Mouse (Mus musculus) c-Kit-positive CD71-negative TER-119-negative erythroid progenitor cells, embryonic 14.5 days (primary cell): ENCODE results near the gene Ncoa6.

Experiments used
- DNase-seq: peaks from one replicate; pipeline ENCODE4 v3.0.0-alpha.2; 2013; ENCODE audit warnings: low read depth

Gene Ncoa6

DNA sequence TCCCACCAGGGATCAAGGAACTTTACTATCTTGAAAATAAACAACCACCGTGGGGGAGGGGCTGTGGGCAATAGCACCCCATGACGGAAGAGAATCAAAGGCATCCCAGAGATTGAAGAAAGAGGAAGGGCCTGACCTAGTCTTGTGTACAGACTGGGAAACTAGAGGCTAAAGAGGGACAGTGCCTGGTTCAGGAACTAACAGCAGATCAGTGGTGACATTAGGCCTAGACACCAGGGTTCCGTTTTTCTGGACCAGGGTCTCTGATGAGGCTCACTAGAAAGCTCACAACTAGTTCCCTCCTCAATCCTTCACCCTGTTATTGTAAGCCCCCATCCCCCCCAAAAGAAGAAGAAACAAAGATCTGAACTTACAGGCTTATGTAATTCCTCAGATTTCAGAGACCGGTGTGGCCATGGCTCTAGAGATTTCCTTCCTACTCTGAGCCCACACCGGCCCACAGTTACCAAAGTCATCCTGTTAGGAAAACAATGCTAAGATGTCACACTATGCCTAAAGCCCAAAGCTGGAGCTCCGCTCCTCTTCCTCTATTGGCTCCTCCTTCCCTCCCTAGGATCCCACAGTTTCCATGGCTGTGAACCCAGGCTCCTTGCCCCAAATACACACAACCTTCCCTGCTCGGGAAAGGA lies 105.9 kb downstream of the Ncoa6 start:
- DNase-seq: no peak

DNA sequence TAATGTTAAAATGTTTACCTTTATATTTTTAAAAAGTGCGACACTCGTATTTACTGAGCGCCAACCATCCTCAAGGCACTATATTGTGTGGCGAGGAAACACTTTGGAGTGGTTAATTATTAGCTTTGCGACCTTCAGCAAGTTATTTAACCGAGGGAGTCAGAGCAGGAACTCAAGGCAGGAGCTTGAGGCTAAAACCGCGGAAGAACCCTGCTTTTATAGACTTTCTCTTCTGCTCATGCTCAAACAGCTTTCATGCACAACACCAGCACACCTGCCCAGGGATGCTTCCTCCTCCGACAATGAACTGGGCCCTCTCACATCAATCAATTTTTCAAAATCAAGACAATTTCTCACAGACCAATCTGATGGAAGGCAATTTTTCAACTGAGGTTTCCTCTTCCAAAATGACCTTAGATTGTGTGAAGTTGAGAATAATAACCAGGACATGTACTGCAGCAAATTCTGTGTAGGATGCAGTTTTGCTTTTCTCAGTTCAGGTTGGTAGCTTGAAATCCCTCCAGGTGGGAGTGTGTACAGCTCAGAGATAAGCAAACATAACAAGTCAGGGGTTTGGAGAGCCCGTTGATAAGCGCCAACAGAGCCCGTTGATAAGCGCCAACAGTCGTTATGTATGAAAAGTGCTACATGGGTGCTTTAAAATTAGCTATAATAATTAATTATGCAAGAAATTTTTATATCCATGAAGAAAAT lies 115.9 kb downstream of the Ncoa6 start:
- no peak for DNase-seq

DNA sequence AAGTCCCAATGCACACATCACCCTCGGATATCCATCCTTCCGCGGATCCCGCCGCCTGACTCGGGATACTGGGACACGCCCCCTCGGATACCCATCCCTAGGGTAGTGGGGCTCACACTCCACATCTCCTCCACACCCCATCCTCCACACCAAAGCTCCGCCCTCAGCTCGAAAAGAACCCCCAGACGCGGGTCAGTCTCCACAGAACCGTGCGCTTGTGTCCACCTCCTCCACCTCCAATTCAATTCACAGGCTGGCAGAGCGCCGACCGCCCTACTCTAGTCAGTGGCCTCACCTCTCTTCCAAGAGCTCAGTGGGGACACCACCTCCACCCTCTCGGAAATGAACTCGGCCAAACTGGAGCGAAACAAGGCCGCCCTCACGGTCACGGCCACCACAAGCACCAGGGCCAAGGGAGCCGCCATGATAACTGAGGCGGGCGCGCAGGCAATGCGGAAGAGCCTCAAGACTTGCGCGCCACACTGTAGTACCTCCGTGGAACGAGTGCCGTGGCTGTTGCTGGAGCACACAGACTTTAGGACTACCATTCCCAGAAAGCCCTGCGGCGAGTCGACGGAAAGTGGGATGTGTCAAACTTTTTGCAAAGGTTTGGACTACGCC lies 116.6 kb downstream of the Ncoa6 start, which contains the start of gene Pigu:
Gene Pigu (minus strand): TSS at position 460 of the 621 bp plus-strand sequence.
- DNase-seq: peak; percentile 92

DNA sequence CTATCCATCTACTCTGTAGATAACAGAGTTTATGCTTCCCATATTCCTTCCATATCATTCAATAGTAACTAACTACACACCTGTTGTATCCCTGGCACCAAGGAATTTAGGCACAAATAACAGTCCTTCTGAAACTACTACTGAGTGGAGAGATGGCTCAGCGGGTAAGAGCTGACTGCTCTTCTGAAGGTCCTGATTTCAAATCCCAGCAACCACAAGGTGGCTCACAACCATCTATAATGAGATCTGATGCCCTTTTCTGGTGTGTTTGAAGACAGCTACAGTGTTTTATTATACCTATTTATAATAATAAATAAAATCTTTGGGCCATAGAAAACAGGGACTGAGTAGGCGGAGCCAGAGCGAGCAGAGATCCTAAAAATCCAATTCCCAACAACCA lies 119.3 kb downstream of the Ncoa6 start:
- DNase-seq: no peak

DNA sequence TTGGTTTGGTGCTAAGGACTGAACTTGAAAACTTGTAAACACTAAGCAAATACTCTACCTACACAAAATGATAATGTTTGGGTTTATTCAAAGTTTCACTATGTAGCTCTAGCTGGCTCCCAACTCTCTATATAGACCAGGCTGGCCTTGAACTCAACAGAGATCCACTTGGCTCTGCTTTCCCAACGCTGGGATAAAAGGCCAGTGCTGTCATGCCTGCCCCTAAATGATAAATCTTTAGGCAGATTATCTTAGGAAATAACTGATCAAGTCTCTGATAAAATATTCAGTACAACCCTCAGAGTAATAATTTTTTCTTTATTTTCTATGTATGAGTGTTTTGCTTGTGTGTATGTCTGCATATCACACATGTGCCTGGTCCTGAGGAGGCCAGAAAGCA lies 127.0 kb downstream of the Ncoa6 start:
- DNase-seq: no peak
